Mouse (Mus musculus) spleen, postnatal 4 days (tissue): ENCODE measurements around the gene Sh3rf1.
"Not testable (repeated sequence)": the region's sequence is repeated elsewhere in the genome, so short reads cannot be mapped to it uniquely, and the experiment has no call there.

Source experiments
- DNase-seq, 2 experiments: peaks; one replicate each; pipeline ENCODE4 v3.0.0; 2022; ENCODE audit warnings: low spot score in 2 of 2

Sh3rf1 gene

DNA sequence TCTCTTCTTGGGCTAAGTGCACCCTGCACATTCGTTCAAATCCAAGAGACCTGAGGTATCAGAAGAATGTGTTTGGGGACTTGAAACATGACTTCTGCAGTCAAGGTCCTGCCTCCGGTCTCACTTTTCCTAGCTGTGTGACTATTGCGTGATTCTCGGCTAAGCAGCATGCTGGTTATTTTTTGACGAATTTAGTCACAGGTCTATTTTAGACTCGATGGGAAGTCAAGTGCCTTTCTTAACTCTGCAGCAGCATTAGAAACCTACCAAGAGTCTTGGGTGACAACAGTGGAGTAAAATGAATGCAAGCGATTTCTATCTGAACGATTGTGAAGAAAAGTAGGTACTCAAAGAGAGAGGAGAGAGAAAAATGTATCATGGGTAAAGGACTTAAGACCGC is 149.6 kb downstream of the Sh3rf1 start:
- DNase-seq: no peak

DNA sequence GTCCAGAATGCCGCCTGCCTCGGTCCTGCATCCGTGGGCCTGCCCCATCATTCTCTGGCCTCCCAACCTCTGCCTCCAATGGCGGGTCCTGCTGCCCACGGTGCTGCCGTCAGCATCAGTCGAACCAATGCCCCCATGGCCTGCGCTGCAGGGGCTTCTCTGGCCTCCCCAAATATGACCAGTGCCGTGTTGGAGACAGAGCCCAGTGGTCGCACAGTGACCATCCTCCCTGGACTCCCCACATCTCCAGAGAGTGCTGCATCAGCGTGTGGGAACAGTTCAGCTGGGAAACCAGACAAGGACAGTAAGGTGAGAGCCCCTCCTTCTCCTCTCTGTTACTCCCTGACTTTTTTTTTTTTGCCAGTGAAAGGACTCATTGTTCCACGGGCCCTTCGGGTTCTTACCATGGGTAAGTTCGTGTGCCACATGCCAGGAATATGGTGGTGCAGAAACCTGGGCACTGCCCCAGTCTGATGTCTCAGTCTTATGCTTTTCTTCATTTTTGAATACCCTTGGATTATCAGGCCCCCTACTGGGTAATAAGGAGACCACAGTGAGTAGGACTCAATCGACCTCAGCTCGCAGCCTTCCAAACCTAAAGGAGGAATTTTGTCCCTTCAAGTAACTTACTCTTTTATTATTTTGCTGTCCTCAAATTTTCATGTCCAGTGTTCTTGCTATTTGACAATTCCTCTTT is 150.5 kb downstream of the Sh3rf1 start:
- DNase-seq: no peak

DNA sequence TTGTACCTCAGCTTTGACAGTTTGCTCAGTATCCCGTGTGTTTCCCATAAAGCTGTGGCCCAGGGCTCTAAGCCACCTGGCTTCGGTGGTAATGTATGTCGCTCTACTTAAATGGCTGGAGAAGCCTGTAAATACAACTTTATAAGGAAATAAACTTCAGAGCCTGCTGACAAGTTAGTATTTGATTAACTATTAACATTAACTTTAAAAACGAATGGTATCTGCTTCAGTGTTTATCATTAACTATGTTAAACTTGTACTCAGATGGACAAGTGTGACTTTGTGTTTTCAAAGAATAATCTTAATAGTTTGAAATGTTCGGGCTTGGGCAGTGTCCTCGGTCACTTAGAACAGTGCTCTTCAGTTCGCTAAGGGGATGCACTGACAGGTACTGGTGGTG is 151.5 kb downstream of the Sh3rf1 start:
- DNase-seq: no peak

DNA sequence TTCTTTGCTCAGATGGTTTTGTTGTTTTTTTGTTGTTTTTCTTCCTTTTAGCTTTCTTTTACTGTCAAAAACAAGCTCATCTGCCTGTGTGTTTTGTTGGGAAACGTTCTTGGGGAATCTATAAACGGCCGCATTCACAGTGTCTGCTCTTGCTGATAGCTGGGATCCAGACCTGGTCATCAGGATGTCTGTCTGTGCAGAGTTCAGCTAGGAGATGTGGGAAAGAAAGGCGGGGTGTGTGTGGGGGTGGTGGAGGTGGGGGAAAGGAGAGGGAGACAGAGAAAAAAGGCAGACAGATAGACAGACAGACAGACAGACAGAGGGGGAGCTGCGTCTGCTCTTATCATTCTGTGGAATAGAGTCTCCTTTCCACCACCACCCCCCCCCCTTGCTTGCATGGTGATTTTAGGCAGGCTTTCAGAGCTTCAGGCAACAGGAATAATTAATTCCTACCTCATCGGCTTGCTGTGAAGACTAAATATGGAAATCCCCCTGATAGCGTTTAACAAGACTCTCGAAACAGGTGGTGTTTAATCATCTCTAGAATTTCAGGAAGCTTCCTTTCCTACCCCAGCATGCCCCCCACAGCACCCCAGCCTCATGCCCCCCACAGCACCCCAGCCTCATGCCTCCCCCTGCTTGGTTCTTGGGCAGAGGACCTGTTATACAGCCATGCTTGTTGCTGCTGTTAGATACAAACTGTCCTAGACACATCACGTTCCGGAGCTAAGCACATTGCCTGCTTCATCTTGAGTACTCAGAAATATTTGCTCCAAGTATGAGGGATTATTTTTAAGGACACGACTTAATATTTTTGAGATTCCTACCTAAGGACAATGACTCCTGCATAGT is 155.4 kb downstream of the Sh3rf1 start:
- DNase-seq: no peak

DNA sequence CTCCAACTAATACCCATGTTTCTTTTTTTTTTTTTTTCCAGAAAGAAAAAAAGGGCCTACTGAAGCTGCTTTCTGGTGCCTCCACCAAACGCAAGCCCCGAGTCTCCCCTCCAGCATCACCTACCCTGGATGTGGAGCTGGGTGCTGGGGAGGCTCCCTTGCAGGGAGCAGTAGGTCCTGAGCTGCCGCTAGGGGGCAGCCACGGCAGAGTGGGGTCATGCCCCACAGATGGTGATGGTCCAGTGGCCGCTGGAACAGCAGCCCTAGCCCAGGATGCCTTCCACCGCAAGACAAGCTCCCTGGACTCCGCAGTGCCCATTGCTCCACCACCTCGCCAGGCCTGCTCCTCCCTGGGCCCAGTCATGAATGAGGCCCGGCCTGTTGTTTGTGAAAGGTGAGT is 160.9 kb downstream of the Sh3rf1 start:
- no peak for DNase-seq

DNA sequence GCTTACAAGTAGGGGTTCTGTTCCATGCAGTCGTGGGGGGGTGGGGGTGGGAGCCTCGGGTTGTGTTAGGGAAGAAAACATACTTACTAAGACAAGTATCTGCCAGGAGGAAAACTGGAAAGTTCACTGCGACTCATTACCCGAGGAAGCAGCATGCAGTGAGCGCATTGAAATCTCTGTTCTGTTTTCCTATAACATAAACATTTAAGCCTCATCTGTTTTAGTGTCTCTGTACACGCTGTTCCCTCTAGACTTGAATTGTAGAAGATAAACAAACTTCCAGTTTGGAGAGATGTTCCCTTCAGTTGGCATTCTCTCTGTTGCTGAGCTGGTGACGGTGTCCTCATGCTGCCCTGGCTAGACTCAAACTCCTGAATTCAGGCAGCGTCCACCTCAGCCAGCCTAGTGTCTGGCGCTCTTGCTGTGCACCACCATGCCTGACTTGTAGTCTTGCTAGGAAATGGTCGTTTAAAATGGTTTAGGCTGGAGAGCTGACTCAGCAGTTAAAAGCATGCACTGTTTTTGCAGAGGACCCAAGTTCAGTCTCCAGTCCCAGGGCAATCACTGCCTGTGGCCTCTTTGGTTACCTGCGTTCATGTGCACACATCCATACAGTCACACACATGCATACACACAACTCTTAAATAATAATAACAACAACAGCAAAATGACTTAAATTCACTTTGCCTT is 162.0 kb downstream of the Sh3rf1 start:
- no peak for DNase-seq

DNA sequence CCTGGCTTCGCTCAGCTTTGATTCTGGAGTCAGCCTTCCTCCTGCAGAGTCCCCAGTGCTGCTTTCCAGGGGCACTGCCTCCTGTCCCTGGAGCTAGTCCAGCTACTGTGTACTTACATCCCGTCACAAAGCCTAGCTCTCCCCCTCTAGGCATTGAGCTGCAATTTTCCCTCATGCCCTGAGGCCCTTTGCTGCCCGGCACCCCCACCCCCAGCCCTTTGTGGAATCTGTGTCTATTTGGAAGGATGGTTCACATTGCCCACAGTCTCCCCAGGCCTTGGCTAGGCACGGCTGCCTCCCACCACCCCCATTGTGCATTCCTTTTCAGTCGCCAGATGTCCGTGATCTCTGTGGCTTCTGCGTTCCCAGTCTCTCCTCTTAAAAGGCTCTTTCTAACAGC is 163.0 kb downstream of the Sh3rf1 start:
- no peak for DNase-seq

DNA sequence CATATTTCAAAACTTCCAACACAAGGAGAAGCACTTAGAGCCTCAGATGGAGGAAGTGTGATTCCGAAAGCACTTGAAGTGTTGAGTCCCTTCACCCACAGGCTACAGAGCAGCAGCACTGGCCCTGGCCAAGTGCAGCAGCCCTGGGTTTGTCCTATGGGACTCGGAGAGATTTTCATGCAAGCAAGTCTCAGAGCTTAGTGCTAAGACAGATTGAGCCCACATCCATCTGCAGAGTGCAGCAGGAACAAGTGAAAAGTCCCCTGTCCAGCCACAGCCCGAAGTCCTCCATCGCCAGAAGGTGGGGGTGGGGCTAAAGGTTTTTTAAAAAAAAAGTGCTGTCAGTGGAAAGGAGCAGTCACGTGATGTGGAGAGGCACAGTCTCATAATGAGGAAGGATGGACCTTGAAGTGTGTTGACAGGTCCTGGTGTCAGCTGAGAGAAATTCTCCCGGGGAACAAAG is 163.9 kb downstream of the Sh3rf1 start:
- no peak for DNase-seq

DNA sequence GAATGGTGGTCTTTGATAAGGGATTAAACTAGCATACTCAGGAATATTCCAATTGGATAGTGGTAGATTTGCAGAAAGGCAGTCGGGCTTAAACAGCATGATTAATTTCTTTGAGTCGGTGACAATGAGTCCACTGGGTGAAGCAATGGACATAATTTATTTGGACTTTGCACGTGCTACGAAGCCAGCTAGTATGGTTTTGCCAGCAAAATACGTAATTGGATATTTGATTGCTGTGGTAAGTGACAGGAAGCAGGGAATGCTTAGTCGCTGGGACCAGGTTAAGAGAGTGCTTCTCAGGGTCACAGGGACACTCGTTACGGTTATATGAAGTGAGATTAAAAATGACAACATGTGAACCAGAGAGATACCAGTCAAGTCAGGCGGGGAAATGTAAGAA is 164.7 kb downstream of the Sh3rf1 start:
- no peak for DNase-seq

DNA sequence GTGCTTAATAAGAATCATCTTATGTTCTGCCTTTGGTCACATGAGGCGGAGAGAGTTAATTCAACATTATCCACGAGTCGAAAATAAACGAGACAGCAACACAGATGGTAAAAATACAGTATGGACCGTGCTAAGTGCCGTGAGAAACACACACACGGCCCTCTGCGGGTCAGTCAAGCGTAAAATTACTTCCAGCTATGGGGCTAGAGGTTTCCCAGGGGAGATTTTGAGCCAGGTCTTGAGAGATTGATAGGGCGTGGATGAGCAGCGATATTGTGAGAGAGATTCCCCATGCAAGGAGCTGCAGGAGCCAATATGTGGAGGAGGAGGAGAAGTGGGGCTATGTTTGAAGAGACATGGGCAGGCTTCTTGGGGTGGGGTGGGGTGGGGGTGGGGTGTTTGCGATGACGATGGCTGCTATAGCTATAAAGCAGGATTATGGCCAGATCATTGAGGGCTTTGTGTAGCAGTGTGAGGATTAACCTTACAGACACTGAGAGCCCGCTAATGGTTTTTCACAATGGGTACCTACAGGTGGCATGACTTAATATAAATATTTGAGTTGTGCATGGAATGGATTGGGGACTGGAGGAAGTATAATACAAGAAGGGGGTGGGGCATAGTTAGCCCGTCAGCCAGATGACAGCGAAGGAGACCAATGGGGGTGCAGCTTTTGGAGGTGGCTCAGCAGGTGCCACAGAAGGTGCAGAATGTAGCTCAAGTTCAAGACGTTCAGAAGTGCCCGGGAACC is 166.8 kb downstream of the Sh3rf1 start:
- DNase-seq: no peak

DNA sequence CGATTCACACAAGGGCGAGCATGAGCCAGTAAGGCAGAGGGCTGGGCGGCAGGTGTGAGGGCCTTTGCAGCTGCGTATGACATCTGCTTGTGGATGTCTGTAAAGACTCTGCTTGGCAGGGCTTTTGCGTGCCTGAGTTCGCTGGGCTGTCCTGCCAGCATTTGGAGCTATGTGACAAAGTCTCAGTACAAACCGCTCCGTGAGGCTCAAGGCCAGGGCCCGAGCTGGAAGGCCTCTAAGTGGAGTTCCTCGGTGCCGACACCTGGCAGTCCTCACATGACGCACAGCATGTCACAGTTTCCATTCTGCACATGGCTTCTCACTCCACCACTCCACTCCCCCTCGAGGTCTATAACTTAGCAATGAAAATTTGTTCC is 167.4 kb downstream of the Sh3rf1 start:
- no peak for DNase-seq

DNA sequence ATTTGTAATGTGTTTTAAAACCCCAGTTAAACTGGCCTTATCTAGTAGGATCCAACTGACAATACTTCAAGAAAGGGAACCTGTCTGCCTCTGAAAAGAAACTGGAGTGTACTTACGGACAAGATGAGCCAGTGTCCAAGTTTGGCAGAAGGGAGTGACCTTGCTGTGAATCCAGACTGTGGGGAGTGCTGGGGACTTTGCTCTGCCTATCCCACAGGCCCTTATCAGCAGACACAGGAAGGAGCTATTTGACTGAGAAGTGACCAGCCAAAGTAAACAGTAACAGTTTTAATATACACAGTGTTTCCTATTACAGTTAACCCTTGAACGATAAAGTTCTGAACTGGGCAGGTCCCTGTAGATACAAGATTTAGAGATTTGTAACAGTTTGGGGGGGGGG is 173.5 kb downstream of the Sh3rf1 start:
- no peak for DNase-seq

DNA sequence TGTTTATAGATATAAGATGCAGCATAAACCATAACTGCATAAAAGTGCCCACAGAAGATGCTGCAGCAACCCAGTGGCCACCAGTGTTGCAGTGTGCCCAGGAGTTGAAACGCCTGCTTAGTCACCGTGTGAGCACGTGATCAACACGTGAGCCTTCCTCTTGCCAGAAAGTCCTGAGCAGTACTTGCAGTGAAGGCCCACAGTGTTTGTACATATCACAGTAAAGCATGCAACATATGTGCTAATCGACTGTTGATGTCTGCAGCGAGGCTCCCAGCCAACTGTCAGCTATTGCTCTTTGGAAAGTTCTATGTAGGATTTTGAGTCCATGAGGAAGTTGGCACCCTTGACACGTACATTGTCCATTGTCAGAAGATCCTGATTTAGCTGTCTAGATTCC is 174.1 kb downstream of the Sh3rf1 start:
- peak in 1 of 2 experiments; percentile 22 for DNase-seq

DNA sequence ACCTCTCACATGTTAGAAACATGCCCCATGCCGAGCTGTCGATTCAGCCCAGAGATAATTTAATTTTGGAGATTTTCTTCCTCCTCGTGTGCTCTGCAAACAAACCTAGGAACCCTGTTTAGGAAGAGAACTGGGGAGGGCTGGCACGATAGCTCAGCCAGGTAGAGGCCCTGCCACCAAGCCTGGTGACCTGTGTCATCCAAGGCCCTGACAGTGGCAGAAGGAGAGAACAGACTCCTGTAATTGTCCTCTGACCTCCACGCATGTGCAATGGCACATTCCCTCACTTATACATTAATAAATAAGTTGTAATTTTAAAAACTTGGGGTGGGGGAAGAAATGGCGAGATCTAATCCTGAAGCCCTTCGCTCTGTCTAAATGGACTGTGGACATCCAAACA is 179.2 kb downstream of the Sh3rf1 start:
- no peak for DNase-seq

DNA sequence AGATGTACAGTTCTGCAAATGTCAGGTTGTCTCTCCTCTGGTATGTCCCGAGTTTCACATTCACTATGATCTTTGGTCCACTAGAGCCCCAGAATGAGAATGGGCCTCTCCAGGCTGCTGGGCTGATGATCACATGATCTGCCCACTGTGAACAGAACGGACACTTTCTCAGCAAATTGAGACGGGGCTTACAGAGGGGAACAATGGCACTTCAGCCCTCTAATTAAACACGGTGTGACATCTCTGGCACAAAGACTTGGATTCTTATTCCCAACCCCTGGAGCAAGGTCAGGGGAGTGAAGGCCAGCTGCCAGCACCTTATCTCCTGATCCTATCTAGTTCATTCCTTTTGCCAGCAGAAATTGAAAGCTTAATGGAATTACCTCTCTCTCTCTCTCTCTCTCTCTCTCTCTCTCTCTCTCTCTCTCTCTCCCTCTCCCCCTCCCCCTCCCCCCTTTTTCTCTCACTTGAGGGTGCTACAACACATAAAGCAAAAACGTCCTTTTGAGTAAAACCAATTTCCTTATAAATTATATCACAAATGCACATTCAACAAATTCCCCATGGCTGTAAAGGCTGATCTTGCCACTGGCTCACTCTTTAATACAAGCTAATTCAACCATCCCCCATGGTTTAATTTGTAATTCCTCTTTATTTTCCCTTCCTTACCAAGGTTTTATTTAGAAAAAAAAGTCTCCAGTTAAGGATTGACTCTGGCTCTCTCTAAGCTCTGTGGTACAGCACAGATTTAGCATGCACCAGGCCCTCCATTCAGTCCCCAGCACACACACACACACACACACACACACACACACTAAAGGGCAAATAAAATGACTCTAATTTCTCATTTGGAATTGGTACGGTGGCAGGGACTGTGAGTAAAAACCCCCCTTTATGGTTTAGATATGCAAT is 179.8 kb downstream of the Sh3rf1 start:
- DNase-seq: no peak

DNA sequence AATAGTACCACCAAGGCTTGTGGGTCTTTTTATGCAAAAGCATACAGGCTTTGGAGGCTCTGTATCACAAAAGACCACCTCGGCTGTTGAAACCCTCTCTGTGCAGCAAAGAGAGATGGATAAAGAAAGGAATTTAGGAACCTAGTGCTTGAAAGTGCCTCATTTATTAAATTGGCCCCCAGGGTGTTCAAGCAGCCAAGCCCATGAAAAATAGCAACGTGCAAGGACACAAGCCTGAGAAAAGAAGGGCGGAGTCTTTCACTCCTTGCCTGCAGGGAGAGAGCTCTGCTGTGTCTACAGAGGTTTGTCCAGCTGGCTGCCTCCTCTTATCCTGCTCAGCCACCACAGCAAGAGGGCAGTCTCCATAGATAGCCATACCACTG is 180.5 kb downstream of the Sh3rf1 start:
- no peak for DNase-seq

DNA sequence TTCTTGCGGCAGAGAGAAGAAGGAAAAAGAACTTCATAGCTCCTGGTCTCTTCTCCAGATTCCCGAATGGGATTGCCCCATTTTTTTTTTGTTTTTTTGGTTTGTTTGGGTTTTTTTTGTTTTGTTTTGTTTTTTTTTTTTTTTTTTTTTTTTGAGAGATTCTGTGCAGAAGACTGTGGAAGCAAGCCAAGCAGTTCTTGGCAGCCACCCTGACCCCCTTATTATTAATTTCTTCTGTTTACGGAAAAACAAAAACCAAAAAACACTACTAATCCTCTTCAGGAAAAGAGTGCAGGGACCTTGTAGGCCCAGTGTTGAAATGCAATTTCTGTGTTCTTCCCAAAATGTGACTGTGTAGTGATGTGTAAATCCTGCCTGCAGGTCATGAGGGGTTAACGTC is 185.4 kb downstream of the Sh3rf1 start:
- no peak for DNase-seq

DNA sequence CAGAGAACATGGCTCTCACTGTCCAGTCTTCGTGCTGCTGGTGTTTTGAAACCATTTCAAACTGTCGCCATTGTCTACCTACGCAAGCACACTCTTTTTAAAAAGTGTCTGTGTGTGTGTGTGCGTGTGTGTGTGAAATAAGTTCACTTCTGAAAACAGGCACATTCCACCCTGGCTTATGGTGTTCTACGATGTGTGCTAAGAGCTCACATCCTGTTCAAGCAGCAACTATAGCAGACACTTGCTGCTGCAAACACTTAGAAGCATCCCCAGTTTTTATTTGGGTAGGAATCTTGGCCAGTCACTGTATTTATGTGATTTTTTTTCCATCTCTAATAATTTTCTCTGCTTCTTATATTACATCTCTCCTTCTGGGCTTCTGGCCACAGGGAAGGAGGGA is 186.0 kb downstream of the Sh3rf1 start:
- DNase-seq: not testable (repeated sequence)

DNA sequence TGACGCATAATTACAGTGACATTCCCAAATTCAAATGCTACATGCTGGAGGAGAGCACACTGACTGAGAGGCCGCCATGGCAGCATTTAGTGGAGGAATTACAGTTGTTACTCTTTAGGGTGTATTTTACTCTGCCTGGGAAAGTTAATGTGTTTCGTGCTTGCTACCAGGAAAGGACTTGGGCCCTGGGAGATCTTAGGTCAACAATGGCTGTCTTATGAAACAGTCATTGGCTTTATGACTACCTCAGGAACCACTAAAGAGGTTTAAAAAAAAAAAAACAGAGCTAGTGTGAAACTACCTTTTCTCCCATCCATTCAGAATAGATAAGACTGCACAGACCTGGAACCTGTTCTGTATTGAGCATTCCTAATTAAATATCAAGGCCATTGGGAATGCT is 195.8 kb downstream of the Sh3rf1 start:
- no peak for DNase-seq

DNA sequence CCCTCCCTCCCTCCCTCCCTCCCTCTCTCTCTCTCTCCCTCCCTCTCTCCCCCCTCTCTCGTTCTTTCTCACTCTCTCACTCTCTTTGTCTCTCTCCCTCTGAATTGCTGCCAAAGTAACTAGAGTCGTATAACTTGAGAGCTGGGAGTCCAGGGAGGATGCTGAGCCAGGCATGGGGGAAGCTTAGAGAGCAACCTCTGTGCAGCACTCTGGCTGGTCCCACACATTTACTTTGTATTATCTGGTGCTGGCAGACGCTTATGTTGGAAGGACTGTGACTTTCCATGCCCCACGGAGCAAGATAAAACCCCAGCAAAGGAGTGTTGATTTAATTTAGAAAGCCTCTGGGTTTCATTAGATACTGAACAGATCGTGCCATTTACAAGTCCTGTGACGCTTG is 196.5 kb downstream of the Sh3rf1 start:
- DNase-seq: no peak

DNA sequence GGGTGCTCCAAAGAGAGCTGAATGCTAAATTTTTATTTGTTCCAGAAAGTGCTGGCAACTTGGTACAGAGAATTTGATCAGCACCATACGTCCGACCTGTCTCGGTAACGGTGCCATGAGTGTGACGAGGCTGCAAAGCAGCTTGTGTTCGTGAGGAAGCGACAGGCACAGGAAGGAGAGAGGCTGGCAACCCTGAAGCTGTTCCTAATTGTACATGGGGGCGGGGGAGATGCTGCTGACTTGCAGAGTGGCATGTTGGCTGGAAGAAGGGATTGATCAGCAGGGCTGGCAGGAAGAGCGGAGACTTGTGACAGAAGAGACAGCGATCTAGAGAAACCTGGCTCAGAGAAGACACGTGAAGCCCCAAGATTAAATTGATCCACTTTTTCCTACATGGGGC is 197.9 kb downstream of the Sh3rf1 start:
- no peak for DNase-seq
